Mouse (Mus musculus): ENCODE data around the gene Gm17190. TPM values are rescaled to one million over a fixed set of nuclear protein-coding genes. Genes with fewer than 3 reads are reported as not detected.
"Not testable (repeated sequence)": the region's sequence is repeated elsewhere in the genome, so short reads cannot be mapped to it uniquely, and the experiment has no call there.

The Gm17190 gene
- total RNA-seq (2022), result not detected

- DNase-seq (ENCODE audit: low spot score in 2 of 2), result not testable (repeated sequence)
Observed at GRCm38 (mm10) chr13:96081754-96082153, at the start of gene Gm17190. Gene Gm17190, plus strand, starts transcription at chr13:96082054.

- no peak for DNase-seq (ENCODE audit: low spot score in 2 of 2)
Observed at GRCm38 (mm10) chr13:96039536-96039935, 42.3 kb upstream of the Gm17190 start.

GRCm38 (mm10) chr13:96040275-96041042, 41.4 kb upstream of the Gm17190 start:
- DNase-seq (ENCODE audit: low spot score in 2 of 2), result no peak

- DNase-seq (ENCODE audit: low spot score in 2 of 2), result no peak
Observed at GRCm38 (mm10) chr13:96045396-96045795, 36.5 kb upstream of the Gm17190 start.

GRCm38 (mm10) chr13:96052755-96053154, 29.1 kb upstream of the Gm17190 start:
- no peak for DNase-seq (ENCODE audit: low spot score in 2 of 2)

GRCm38 (mm10) chr13:96073555-96073954, 8.3 kb upstream of the Gm17190 start:
- DNase-seq (ENCODE audit: low spot score in 2 of 2), result no peak

- DNase-seq (ENCODE audit: low spot score in 2 of 2), result not testable (repeated sequence)
Observed at GRCm38 (mm10) chr13:96081276-96081675, 578 bp upstream of the Gm17190 start, which contains the start of gene Gm20075. Gene Gm20075, minus strand, starts transcription at chr13:96081376.

- DNase-seq (ENCODE audit: low spot score in 2 of 2), result no peak
Observed at GRCm38 (mm10) chr13:96085581-96086302, 3.9 kb downstream of the Gm17190 start.

- no peak for DNase-seq (ENCODE audit: low spot score in 2 of 2)
Observed at GRCm38 (mm10) chr13:96090929-96091328, 9.1 kb downstream of the Gm17190 start.

- no peak for DNase-seq (ENCODE audit: low spot score in 2 of 2)
Observed at GRCm38 (mm10) chr13:96106367-96106766, 24.5 kb downstream of the Gm17190 start.

- DNase-seq (ENCODE audit: low spot score in 2 of 2), result no peak
Observed at GRCm38 (mm10) chr13:96110767-96111166, 28.9 kb downstream of the Gm17190 start.

- DNase-seq (ENCODE audit: low spot score in 2 of 2), result no peak
Observed at GRCm38 (mm10) chr13:96112711-96113110, 30.9 kb downstream of the Gm17190 start.

- no peak for DNase-seq (ENCODE audit: low spot score in 2 of 2)
Observed at GRCm38 (mm10) chr13:96125011-96125410, 43.2 kb downstream of the Gm17190 start.

GRCm38 (mm10) chr13:96126669-96127068, 44.8 kb downstream of the Gm17190 start:
- DNase-seq (ENCODE audit: low spot score in 2 of 2), result no peak

- DNase-seq (ENCODE audit: low spot score in 2 of 2), result no peak
Observed at GRCm38 (mm10) chr13:96129081-96129480, 47.2 kb downstream of the Gm17190 start.

GRCm38 (mm10) chr13:96131050-96131449, 49.2 kb downstream of the Gm17190 start:
- DNase-seq (ENCODE audit: low spot score in 2 of 2), result peak; percentile 39 to 60

- peak in 1 of 2 experiments; percentile 12 for DNase-seq (ENCODE audit: low spot score in 2 of 2)
Observed at GRCm38 (mm10) chr13:96131911-96132310, 50.1 kb downstream of the Gm17190 start.

GRCm38 (mm10) chr13:96132401-96132816, 50.6 kb downstream of the Gm17190 start, which contains the start of gene Sv2c:
Gene Sv2c, minus strand, starts transcription at chr13:96132577.
- peak; percentile 48 to 55 for DNase-seq (ENCODE audit: low spot score in 2 of 2)
